Mouse (Mus musculus) cerebellum, postnatal 14 days (tissue): ENCODE measurements around the gene Cst7.
A peak's percentile ranks its signal among the peaks of the same experiment; 100 is the strongest.
"Not testable (repeated sequence)": the region's sequence is repeated elsewhere in the genome, so short reads cannot be mapped to it uniquely, and the experiment has no call there.

ENCODE experiments used
- DNase-seq, 2 experiments: peaks; one replicate each; pipeline ENCODE4 v3.0.0; 2021; ENCODE audit warnings: mixed read lengths in 2 of 2

Gene Cst7

DNA sequence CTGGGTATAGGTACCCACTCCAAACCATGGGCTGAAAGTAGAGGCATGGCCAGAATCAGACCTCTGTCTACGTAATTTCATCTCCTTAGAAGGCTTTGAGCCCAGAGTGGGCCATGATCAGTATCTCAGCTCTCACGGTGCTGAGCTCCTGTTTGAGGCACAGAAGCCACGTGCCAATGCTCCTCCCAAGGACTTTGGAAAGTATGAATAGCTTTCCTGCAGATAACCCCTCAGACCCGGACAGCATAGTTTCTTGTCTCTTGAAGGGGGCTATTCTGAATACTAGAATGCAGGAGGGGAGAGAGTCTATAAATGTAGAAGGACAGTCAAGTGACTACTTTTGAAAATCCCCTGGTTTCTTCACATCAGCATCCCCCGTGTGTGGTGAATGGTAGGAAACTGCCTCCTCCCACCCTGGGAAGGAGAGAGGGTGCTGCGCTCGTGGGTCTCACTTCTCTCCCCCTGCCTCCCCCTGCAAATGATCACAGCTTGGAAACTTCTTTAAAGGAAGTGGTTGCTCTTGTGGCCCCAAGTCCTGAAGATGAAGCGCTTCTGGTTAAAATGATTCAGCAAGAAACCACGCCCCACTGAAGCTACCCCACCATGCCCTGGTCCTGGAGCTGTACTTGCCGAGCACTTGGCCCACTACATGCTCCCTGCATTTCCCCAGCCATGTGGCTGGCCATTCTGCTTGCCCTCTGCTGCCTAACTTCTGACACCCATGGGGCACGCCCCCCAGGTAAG lies at the start of gene Cst7:
TSS of gene Cst7 (plus strand) at position 569 of the 744 bp plus-strand sequence.
- DNase-seq, result no peak

DNA sequence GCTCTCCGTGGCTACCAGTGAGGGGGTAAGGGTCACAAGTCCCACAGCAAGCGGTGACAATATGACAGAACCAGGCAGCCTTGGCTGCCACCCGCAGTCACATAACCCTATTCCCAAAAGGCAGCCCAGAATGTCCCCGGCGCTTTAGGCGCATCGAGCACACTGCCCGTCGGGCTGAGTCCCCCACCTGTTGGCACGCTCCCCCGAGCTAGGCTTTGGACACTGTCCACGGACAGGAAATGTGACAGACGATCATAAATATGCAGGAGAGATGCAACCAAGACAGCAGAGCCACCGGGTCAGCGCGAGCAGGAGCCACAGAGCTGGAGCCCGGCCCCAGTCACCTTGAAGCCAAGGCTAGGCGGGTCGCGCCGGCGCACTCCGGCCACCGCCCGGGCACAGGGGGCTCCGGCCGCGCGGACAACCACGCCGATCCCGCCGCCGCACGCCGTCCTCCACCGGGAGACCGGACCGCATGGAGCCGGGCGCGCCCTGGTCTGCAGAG lies 44.5 kb upstream of the Cst7 start:
- peak; percentile 6 to 11 for DNase-seq

DNA sequence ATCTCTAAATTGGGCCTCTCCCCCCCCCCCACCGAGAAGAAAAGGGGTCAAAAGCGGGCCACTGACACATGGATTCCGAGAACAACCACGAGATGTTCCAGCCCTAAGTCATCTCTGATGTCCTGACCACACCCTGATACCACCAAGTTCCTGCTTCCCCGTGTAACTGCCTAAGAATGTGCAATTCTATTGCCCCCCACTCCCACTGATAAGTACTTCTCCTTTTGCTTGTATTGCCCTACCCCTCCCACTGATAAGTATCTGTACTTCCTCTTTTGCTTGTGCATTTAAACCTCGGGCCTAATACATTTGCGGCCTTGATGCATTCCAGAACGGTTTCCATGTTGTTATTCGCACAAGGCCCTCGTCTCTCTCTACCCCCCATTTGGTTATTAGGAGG lies 20.6 kb upstream of the Cst7 start:
- not testable (repeated sequence) for DNase-seq

DNA sequence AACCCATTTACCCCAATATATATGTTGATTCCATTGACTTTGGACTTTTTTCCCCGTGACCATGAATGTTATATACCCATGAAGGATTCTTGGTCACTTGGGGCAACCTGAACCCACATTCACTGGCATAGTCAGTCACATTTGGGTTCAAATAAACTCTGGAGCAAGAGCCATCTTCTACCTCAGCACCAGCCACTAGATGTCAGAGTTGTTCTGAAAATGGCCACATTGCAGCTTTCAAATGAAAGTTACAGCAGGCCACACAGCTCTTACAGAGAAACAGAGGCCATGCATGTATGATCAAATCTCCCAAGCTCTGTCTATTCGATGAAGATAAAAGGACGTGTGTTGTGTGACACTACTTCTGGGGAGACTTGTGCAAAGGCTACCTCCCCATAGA lies 11.6 kb upstream of the Cst7 start:
- peak; percentile 34 to 39 for DNase-seq

DNA sequence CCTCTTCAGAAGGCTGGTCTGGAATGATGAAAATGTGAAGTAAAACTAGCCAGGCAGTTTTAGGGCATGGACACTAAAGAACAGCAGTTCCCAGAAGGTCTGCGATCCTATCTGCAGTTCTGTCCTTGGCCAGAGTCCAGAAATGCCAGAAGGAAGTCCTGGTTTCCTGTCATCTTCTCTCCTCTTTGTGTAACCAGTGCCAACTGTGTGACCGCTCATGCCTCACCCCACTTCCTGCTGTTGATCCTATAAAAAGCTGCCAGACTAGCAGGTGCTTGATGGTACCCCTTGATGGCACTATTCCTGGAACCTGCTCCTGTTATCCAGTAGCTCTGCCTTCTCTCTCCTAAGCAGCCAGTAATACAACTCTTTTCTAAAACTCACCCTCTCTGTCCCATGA lies 3.2 kb upstream of the Cst7 start:
- DNase-seq, result peak; percentile 67 to 69

DNA sequence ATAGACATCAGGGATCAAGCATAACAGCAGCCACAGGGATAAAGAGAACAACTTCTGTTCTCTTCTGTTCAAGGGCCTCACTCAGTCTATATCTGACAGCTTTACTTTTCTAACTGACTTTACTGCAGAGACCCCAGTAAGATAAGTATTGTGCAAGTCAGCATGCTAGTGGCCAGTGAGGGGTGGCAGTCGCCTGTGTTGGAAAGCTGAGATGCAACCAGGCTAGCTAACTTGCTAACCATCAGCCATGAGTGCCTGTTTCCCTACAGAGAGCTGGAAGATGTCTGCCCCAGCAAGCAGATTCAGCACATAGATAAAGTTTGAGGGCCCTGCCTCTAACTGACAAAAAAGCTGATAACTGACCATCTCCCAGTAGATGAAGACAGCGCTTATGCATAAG lies 546 bp downstream of the Cst7 start:
- no peak for DNase-seq

DNA sequence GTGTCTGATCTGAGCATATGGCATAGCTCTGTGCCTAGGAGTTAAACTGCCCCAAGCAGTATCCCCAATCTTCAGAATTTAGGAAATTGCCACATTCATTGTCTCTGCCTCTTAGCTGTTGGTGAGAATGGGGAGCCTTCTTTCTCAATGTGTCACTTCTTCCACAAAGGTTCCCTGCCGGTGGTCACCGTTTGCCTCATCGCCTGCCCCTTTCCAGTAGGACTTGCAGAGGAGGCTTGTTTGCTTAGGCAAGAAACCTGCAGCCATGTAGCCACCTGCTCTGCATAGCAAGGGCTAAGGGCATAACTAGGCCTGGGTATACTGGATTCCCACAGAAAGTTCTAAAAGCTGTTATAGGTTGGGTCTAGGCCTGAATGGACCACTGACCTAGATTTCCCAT lies 2.2 kb downstream of the Cst7 start:
- no peak for DNase-seq

DNA sequence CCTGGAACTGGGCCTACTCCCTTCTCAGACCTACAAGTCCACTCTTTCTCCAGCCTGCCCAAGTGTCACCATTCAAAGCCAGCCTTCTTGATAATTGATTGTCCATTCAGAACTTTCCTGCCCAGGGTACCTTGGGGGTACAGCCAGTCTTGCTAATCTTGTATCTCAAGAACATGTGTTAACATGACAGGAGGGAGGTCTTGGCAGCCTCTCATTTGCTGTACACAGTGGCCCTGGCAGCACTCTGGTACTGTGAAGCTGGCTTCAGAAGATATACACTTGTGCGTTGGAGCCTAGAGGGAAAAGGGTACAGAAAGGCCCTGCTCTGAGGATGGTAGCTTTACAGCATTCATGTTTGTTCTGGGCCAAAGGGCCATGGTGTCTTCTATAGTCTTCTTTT lies 6.0 kb downstream of the Cst7 start:
- no peak for DNase-seq

DNA sequence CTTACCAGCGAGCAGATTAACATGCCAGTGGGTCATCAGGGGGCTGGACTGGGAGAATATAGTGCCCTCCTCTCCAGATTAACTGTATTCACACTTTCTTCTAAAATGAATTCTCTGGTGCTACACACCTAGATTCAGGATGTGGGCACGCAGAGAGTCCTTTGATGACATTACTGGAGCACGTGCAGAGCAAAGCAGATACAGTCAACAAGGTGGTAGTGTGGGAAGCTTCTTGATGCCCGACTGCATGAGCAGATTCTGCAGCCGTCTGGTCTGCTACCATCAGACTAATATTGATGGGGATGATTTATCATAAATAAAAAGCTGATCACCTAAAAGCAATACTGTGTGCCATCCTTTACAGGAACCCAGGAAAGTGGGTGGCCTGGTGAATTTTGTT lies 8.4 kb downstream of the Cst7 start:
- no peak for DNase-seq

DNA sequence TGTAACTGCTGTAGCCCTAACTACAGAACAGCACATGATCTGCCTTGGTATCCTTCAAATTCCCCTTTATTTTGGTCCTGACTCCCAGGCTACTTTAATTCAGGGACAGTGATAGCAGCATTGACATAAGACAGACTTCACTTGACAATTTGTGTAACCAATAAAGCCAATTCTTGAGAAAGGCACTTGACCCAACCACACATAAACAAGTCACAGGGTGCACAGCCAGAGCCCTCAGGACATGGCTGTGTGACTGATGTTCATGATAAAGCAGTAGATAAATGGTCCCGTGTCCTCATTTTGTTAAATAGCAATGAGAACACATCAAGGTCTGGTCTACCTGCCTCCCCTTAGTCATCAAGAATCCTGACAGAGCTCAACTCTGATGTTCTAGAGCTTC lies 9.4 kb downstream of the Cst7 start:
- DNase-seq, result no peak

DNA sequence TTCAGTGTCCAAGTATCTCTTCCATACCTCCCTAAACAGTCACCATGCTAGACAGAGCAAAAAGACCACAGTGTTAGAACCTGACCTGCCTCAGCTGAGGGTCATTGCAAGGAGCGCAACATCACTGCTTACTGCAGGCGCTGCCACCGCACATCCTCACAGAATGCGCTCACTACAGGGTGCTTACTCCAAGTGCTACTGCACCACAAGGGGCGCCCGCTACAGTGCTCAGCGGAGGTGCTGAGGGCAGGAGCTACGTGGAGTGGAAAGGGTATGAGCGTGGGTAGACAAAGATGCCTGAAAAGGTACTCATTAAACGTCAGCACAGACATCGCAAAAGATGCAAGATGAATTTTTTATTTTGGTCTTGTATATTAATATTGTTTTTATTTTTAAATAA lies 18.9 kb downstream of the Cst7 start:
- no peak for DNase-seq

DNA sequence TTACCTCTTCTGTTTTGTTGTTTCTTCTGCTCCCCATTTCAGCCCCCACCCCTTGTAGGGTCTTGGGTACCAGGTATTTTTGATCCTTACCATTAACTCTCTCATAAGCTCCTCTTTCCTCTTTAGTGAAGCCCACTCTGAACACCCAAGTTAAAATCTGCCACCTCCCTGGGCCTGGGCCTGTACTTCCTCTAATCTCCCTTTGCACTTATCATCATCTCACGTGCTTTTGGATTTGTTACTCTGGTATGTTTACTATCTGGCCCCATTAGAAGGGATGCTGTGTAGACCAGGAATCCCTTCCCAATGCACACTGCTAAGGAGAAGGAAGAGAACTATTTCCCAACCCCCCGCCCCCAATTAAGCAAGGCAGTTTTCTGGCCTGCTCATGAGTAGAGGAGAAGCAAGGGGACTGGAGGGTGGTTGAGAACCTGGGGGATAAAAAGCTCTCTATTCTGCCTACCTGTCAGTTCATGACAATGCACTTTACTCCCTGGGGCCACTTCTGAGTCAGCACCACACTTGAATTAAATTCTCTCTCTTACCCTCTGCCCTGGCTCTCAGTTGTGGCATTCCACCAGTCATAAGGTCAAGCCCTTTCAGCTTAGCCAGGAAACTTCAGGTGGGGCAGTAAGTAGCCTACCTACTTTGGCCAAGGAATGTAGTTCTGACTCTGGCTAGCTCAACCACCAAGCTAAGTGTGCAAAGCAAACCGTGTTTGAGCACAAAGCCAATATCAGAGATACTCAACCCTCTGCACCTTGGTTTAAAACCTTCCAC lies 25.4 kb downstream of the Cst7 start:
- DNase-seq, result no peak

DNA sequence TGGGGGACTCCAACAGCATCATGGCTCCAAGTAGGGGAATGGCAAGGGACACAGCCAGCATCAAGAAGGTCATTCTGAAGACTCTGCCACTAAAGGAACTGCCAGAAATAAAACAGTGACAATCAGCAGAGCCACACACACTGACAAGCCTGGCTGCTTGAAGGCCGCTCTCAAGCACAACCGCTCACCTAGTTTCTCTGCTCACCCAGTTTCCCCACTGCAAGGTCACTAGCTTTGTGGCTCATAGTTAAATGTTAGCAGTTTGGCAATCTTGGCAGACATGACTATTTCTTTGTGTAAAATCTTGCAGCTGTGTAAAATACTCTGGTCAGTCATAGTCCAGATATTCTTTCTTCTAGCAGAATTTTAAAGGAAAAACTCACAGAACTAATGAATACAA lies 30.0 kb downstream of the Cst7 start:
- DNase-seq, result no peak

DNA sequence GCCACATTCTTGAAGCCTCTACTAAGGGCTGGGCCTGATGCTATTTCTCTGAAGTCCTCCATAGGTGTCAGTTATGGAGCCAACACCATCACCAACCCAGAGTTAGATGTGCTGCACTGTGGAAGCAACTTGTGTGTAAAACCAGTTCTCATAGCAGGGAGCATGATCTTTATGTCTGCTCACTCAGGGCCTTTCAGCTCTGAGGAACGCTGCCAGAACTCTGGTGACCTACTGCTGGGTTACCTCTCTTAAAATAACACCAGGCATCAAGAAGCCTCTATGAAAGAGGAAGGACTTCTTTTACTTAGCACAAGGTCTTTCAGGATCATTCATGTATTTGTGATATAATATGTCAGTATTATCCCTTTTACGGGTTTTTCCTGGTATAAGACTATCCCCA lies 32.0 kb downstream of the Cst7 start:
- peak; percentile 7 to 22 for DNase-seq

DNA sequence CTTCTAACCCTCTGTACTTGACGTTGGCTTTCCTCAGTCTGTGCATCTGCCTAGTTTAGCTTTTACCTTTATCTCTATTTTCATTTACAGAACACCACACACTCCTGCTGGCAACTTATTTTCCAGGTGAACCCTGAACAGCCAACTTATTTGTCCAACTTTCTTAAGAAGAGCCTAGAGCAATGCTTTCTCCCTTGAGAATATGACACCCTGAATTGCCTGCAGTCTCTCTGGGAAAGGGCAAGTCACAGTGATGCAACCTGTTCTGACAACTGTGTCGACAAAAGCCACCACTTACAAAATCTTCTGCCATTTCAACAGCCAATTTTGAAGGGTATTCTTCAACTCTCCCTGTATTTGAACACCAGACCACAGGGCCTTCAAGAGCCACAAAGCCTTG lies 34.6 kb downstream of the Cst7 start:
- no peak for DNase-seq

DNA sequence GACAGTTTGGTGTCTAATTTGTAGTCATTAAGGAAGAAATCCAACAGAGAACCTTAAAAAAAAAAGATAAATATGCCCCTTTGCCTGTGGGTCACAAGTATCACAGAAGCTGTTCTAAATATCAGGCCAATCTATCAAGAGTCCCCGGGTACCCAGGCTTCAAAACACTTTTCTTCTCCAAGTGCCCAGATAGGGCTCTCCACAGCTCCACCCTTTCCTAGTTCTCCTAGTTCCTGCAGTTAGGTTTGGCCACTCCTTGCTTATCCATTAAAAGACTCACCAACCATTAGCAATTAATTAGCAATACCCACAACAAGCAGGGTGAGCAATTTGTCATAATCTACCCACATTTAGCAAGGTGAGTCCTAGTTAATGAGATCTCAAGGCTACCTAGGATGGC lies 36.9 kb downstream of the Cst7 start:
- no peak for DNase-seq

DNA sequence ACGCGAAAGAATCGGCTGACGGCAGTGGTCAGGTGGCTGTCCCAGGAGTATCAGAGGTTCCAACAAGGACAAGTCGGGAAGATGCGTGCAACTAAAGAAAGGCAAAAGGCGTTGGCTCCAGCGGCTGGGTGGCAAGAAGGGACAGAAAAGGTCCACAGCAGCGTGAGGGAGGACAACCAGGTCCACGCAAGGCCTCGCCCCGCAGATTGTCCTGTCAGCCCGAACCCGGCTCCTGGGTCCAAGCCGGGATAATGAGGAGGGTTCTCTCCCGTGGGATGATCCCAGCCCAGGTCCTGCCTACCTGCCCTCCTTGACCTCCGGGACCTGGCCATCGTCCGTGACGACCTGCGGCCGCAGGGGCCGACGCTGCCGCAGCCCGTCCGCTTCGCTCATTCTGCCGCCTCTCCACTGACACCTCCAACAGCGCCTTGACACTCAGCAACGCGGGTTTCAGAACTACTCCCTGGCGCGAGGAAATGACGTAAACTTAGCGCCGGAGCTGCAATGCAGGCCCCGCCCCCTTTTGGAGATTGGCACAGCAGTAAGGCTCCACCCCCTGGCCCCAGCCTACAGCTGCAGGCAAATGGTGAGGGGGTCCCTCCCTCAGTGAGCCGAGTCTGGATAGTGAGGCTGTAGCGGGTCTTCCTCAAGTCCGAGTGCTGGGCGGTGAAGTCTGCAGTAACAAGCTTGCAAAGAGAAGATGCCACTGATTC lies 38.0 kb downstream of the Cst7 start, which contains the start of gene Apmap:
TSS of gene Apmap (minus strand) at position 481 of the 713 bp plus-strand sequence.
- peak; percentile 99 for DNase-seq

DNA sequence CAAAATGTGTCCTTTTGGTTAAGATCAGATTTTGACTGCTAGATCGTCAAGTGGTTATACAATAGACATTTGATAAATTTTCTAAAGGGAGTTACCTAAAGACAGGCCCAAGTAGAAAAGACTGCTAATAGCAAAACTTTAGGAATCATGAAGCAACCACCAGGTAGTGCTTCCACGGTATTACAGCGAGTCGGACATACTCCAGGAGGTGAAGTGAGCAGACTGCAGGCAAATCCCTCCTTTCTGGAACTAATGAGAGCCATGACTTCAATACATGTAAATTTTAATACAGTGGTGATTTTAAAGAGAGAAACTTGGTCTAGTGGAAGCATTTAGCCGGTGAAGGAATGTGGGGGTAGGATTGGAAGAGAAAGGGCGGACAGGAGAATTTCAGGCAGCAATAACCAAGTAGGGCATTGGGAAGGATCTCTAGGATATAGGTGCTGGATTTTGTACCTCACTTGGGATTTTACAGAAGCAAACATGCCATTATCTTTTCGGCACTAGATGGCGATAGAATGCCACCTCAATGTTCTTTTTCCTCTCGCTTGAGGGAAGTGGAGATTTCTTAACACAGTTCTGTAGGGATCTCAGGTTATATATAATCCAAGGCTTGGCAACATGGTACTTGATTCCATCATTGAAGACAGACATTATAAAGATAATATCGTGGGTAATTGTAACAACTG lies 38.8 kb downstream of the Cst7 start:
- DNase-seq, result peak; percentile 79 to 84

DNA sequence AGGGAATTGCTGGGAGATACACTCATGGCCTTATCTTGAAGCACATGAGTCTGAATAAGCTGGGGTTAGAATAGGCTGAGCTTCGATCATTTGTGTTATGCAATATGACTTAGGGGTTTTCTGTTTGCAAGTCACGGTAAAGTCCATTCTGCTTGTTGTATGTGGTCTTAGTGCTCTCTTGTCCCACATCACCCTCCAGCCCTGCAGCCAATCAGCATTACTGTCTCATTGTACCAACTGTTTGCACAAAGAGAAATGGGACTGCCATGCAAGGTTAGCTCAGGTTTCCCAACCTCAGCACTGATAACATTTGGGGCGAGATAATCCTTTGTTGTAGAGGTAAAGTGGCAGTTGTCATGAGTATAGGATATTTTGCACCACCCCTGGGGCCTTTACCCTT lies 39.9 kb downstream of the Cst7 start:
- no peak for DNase-seq

DNA sequence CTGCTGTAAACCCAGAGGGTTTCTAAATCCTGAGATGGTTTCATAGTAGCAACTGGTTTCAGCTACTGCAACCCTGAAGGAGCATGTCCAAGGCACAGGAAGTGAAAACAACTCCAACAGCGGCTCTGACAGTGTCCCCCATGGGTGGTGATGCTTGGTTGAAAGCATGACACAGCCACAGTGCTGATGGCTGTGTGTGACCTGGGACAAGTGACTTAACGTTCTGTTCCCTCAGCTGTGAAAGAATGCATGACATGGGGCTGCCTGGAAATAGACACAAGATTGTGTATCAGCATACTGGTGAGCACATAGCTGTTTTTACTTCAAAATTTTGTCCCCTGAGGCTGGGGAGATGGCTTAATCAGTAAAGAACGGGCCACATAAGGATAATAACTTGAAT lies 51.5 kb downstream of the Cst7 start:
- no peak for DNase-seq

DNA sequence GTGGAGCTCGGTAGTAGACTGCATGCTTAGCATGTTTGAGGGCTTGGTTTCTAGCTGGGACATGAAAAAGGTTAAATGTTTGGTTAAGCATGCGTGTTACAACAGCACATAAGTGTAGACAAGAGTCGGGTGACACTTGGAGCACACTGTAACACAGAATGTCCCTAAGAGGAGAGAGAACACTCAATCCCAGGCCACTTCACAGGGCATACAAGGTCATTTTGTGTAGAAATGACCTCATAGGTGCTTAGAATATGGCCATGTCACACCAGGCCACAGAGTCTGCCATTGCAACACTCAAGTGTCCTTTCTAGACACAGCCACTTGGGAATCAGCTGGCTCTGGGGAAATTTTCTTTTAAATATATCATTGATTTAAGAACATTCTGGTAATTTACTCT lies 53.7 kb downstream of the Cst7 start:
- DNase-seq, result no peak

DNA sequence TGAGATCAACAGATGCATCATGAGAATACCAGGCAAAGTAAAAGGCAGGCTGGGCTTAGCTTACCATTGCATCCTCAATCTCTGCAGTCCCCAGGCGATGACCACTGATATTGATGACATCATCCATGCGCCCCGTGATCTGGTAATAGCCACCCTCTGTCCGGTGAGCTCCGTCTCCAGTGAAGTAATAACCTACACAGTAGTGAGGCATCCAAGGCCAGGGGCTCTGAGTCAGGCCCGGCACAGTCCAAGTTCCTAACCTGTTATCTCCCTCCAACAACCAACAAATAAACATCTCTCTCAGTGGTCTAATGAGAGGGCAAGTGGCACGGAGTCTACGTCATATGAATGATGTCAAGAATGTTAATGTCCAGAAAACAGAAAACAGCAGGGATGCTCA lies 54.7 kb downstream of the Cst7 start:
- DNase-seq, result no peak

DNA sequence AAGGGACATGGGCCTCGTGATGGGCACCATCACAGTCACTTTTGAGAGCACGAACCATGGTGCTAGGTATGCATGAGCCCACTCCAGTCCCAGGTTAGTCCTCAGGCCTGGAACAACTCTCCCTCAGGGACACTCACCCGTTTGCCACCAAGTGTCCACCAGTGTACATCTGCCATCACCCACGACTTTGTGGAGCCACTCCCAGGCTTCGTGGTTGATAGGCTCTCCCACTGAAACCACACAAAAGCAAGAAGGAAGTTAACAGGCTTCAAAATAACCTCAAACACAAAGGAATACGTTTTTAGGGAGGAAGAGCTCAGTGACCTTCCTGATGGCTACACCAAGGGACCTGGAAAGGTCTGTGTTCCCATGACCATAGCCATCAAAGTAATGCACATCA lies 56.9 kb downstream of the Cst7 start:
- DNase-seq, result no peak
